Mouse (Mus musculus): ENCODE results near the gene Eif3g. TPM values are rescaled to one million over a fixed set of nuclear protein-coding genes. Genes with fewer than 3 reads are reported as not detected.

The Eif3g gene
- polyA plus RNA-seq (2012; rRNA removed): 223 and 282 TPM in 2 replicates

DNA sequence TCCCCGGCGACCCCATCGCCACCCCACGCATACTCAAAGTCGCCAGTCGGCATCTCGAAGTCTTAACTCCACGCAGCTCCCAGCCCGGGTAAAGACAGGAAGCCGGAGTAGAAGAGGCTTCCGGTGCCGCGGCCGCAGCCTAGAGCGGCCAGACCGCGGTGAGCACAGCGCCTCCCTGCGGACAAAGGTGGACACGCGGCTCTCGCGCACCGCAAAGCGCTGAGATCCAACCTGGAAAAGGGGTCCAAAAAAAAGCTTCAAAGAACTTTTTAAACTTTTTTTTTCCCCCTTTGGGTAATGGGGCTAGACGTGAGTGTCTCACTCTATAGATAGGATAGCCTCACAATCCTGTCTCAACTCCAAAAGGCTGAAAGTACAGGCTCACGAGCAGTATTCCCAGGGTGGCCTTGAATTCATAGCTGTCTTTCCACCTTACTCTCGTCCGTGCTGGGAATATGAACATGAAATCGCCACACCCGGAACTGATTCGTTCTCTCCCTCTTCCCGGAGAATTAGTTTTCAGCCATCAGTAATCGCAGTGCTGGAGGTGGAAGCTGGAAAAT lies at the start of gene Eif3g:
Gene Eif3g (minus strand): TSS at position 113 of the 563 bp plus-strand sequence.
- peaks cover 4% of the 10 kb centered on the region for H3K36me3 ChIP-seq (ENCODE audit: control insufficient read depth, insufficient read depth, low read length)
- TF ChIP-seq CTCF (IDR thresholded peaks at IDR 0.05; ENCODE audit: control insufficient read depth, insufficient read depth, insufficient replicate concordance, low read depth, low read length): peak; percentile 98
- TF ChIP-seq POLR2A (IDR thresholded peaks at IDR 0.05; ENCODE audit: control insufficient read depth, low read depth, low read length): peak; percentile 76
- H3K4me3 ChIP-seq (ENCODE audit: control insufficient read depth, low read depth, low read length): peak within 1 kb of the TSS; percentile 90
- no peaks in the 10 kb centered on the region for H3K27me3 ChIP-seq (ENCODE audit: control insufficient read depth, insufficient read depth, low read length)
- peaks cover 9% of the 10 kb centered on the region for H3K4me1 ChIP-seq (ENCODE audit: control insufficient read depth, insufficient read depth, low read length)
- H3K27ac ChIP-seq (ENCODE audit: control insufficient read depth, insufficient read depth, low read depth, low read length): no peak within 1 kb of the TSS

DNA sequence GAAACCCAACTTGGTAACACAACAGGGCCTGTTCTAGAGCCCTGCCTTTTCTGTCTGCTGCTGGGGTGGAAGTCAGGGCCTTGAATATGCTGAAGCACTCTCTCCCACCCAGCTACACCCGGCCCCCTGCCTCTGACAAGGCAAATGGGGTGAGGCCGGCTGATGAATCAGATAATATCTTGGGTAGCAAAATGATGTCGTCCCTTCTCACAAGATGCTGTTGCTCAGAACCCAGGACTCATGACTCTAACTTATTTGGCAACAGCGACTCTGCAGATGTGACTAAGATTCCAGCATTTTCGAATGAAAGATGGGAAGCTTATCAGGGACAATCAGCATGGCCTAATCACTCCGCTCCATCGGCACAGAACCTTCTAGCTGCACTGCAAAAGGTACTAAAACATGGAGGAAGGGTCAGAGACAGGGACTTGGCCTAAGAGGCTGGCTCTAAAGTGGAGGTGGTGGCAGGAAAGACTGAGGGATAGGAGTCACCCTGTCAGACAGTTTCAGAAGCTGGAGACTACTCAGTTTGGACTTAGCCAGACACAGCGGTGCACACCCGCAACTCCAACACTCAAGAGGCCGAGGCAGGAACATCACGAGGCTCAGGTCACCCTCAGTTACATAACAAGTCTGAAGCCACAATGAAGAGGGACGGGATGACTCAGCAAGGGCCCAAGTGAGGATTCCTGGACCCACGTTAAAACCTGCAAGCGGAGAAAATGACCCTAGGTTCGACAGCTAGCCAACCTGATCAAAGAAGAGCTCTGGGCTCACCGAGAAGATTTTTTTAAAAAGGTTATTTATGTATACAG lies 47.9 kb upstream of the Eif3g start:
- Histone ChIP-seq H3K4me1 (ENCODE audit: control insufficient read depth, insufficient read depth, low read length) (peaks cover 10% of the 10 kb centered on the region), H3K27ac (ENCODE audit: control insufficient read depth, insufficient read depth, low read depth, low read length) (no peak overlapping the region), H3K4me3 (ENCODE audit: control insufficient read depth, low read depth, low read length) (no peak overlapping the region), H3K36me3 (ENCODE audit: control insufficient read depth, insufficient read depth, low read length) (no peaks in the 10 kb centered on the region), H3K27me3 (ENCODE audit: control insufficient read depth, insufficient read depth, low read length) (no peaks in the 10 kb centered on the region)
- no peak for TF ChIP-seq POLR2A (IDR thresholded peaks at IDR 0.05; ENCODE audit: control insufficient read depth, low read depth, low read length)
- TF ChIP-seq CTCF (IDR thresholded peaks at IDR 0.05; ENCODE audit: control insufficient read depth, insufficient read depth, insufficient replicate concordance, low read depth, low read length): no peak

DNA sequence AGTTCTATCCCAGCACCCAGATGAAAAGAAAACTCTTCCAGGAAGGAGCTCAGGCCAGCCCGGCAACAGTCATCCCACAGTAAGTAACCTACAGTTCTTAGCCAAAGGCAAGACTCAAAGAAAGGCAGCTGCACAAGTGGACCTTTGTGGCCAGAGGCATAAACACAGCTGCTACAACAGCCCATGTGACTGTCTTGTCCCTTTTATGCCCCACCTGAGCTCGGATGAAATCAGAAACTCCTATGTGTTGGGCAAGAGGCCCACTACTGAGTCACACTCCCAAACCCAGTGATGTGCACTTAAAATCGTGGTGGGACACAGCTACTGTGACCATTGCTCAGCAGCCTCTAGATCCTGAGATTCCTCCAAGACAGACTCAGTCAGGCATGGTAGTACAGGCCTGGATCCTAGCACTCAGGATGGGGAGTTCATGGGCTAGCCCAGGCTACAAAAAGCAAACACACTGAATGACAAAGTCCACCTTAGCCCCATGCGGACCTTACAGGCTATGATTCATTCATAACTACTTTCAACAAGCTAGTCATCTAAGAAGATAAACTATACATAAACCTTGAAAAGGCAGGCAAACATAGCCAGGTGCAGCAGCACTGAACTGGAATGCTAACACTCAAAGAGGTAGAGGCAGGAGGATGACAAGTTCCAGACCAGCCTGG lies 46.4 kb upstream of the Eif3g start:
- TF ChIP-seq POLR2A (IDR thresholded peaks at IDR 0.05; ENCODE audit: control insufficient read depth, low read depth, low read length): no peak
- no peak for TF ChIP-seq CTCF (IDR thresholded peaks at IDR 0.05; ENCODE audit: control insufficient read depth, insufficient read depth, insufficient replicate concordance, low read depth, low read length)
- H3K4me1 ChIP-seq (ENCODE audit: control insufficient read depth, insufficient read depth, low read length): peaks cover 9% of the 10 kb centered on the region
- H3K4me3 ChIP-seq (ENCODE audit: control insufficient read depth, low read depth, low read length): no peak overlapping the region
- H3K27ac ChIP-seq (ENCODE audit: control insufficient read depth, insufficient read depth, low read depth, low read length): no peak overlapping the region
- H3K36me3 ChIP-seq (ENCODE audit: control insufficient read depth, insufficient read depth, low read length): no peaks in the 10 kb centered on the region
- H3K27me3 ChIP-seq (ENCODE audit: control insufficient read depth, insufficient read depth, low read length): no peaks in the 10 kb centered on the region

DNA sequence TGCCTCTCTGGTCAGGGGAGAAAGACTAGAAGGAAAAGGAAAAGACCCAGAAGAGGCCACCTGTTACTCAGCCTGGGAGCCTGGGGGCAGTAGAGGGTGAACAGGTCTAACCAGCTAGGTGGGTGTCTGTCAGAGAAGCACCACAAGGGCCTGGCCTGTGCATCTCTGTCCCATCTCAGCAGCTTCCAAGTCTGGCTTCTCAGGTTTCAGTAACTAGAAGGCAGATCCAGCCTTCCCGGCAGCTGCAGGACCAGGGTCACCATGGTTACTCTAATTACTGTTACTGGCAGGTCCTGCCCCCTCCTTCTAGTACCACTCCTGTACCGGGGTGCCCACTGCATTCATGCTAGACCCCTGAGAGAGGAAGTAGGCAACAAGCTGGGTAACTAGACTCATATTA lies 45.5 kb upstream of the Eif3g start:
- H3K36me3 ChIP-seq (ENCODE audit: control insufficient read depth, insufficient read depth, low read length): no peaks in the 10 kb centered on the region
- H3K27ac ChIP-seq (ENCODE audit: control insufficient read depth, insufficient read depth, low read depth, low read length): no peak overlapping the region
- peaks cover 9% of the 10 kb centered on the region for H3K4me1 ChIP-seq (ENCODE audit: control insufficient read depth, insufficient read depth, low read length)

DNA sequence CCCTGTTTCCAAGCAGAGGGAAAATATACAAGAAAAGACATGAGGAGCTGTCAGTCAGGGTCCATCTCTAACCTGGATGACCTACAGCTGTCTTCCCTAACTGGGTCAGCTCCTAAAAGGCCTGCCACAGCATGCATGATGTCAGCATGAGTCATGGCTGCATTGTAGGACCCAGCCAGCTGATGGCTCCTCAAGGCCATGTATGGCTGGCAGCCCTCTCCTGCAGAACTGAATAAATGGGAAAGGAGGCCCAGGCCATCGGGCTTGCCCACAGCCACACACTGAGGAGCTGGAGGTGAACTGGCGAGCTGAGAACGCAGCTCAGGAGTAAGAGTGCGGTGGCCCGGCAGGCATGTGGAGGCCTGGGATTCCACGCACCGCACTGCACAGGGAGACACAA lies 45.0 kb upstream of the Eif3g start:
- no peak for TF ChIP-seq CTCF (IDR thresholded peaks at IDR 0.05; ENCODE audit: control insufficient read depth, insufficient read depth, insufficient replicate concordance, low read depth, low read length)
- TF ChIP-seq POLR2A (IDR thresholded peaks at IDR 0.05; ENCODE audit: control insufficient read depth, low read depth, low read length): no peak
- Histone ChIP-seq H3K4me3 (ENCODE audit: control insufficient read depth, low read depth, low read length) (no peak overlapping the region), H3K4me1 (ENCODE audit: control insufficient read depth, insufficient read depth, low read length) (peaks cover 9% of the 10 kb centered on the region), H3K27me3 (ENCODE audit: control insufficient read depth, insufficient read depth, low read length) (no peaks in the 10 kb centered on the region), H3K27ac (ENCODE audit: control insufficient read depth, insufficient read depth, low read depth, low read length) (no peak overlapping the region), H3K36me3 (ENCODE audit: control insufficient read depth, insufficient read depth, low read length) (no peaks in the 10 kb centered on the region)

More for the DNA sequence above, 45.5 kb upstream of the Eif3g start:
- no peaks in the 10 kb centered on the region for H3K27me3 ChIP-seq (ENCODE audit: control insufficient read depth, insufficient read depth, low read length)
- TF ChIP-seq POLR2A (IDR thresholded peaks at IDR 0.05; ENCODE audit: control insufficient read depth, low read depth, low read length): no peak
- no peak for TF ChIP-seq CTCF (IDR thresholded peaks at IDR 0.05; ENCODE audit: control insufficient read depth, insufficient read depth, insufficient replicate concordance, low read depth, low read length)
- no peak overlapping the region for H3K4me3 ChIP-seq (ENCODE audit: control insufficient read depth, low read depth, low read length)

DNA sequence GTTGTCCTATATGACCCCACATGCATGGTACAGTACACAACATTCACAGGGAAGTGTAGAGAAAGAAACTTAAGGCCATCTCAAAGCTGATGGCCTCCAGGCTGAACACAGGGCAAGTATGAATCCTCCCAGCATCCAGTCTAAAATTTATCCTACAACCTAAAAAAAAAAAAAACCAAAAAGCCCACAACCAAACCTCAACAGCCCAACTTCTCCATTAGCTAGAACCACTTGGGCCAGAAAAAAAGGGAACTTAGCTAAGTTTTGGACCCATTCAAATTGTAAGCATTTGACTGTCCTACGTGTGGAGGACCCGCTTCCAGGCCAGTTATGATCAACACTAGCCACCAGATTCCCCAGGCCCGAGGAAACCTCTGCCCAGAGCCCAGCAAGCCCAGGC lies 24.8 kb upstream of the Eif3g start:
- no peak overlapping the region for H3K27ac ChIP-seq (ENCODE audit: control insufficient read depth, insufficient read depth, low read depth, low read length)
- H3K4me3 ChIP-seq (ENCODE audit: control insufficient read depth, low read depth, low read length): no peak overlapping the region
- H3K36me3 ChIP-seq (ENCODE audit: control insufficient read depth, insufficient read depth, low read length): no peaks in the 10 kb centered on the region; the same call in 1 of the 2 replicates
- no peaks in the 10 kb centered on the region for H3K4me1 ChIP-seq (ENCODE audit: control insufficient read depth, insufficient read depth, low read length)
- TF ChIP-seq CTCF (IDR thresholded peaks at IDR 0.05; ENCODE audit: control insufficient read depth, insufficient read depth, insufficient replicate concordance, low read depth, low read length) (no peak), POLR2A (IDR thresholded peaks at IDR 0.05; ENCODE audit: control insufficient read depth, low read depth, low read length) (no peak)
- H3K27me3 ChIP-seq (ENCODE audit: control insufficient read depth, insufficient read depth, low read length): no peaks in the 10 kb centered on the region

DNA sequence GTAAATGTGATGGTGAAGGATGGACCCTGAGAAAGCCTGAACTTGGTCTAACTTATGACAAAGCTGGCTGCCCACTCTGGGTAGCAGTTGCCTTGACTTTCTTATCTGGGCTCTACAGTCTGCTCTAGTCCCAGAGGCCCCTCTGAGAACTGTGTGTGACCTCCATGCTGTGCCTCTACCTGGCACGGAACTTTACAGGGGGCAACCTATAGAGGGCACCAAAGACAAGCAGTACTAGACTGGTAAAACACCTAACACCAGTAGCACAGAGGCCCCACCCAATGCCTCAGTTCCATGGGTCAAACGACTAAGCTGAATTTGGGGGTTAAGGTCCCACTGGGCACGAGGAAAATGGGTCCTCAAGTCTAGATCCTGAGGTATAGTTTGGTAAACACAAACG lies 17.7 kb upstream of the Eif3g start:
- H3K27me3 ChIP-seq (ENCODE audit: control insufficient read depth, insufficient read depth, low read length): no peaks in the 10 kb centered on the region
- no peak overlapping the region for H3K4me3 ChIP-seq (ENCODE audit: control insufficient read depth, low read depth, low read length)
- H3K27ac ChIP-seq (ENCODE audit: control insufficient read depth, insufficient read depth, low read depth, low read length): no peak overlapping the region
- no peak for TF ChIP-seq POLR2A (IDR thresholded peaks at IDR 0.05; ENCODE audit: control insufficient read depth, low read depth, low read length)
- TF ChIP-seq CTCF (IDR thresholded peaks at IDR 0.05; ENCODE audit: control insufficient read depth, insufficient read depth, insufficient replicate concordance, low read depth, low read length): no peak
- no peaks in the 10 kb centered on the region; the same call in 1 of the 2 replicates for H3K36me3 ChIP-seq (ENCODE audit: control insufficient read depth, insufficient read depth, low read length)
- no peaks in the 10 kb centered on the region for H3K4me1 ChIP-seq (ENCODE audit: control insufficient read depth, insufficient read depth, low read length)

All from testis, adult 2 months (tissue).